Mouse (Mus musculus): ENCODE data around the gene Vta1. TPM values are rescaled to one million over a fixed set of nuclear protein-coding genes. Genes with fewer than 3 reads are reported as not detected.

Vta1 gene
- polyA plus RNA-seq, 1 experiment from 2014 or later: 196 TPM

Other genes starting within 250 kb of the Vta1 start
- gene Adgrg6, start 159.9 kb downstream of the Vta1 start, polyA plus RNA-seq (2015; fragmentation: Nextera tagmentation; extraction: Ambion mirVana): 1.3 and 2.3 TPM in 2 replicates
- 2.5 and 3.0 TPM in 2 replicates for gene Nmbr, start within 50 bp of the Vta1 start, polyA plus RNA-seq (2015; fragmentation: Nextera tagmentation; extraction: Ambion mirVana)
- gene Gje1, start 12.7 kb upstream of the Vta1 start, polyA plus RNA-seq (2015; fragmentation: Nextera tagmentation; extraction: Ambion mirVana): not detected in 2 replicates

Data from hindbrain, embryonic 16.5 days (tissue).